Mouse (Mus musculus): Measurements from ENCODE around the gene Ubr2.

The Ubr2 gene

DNA sequence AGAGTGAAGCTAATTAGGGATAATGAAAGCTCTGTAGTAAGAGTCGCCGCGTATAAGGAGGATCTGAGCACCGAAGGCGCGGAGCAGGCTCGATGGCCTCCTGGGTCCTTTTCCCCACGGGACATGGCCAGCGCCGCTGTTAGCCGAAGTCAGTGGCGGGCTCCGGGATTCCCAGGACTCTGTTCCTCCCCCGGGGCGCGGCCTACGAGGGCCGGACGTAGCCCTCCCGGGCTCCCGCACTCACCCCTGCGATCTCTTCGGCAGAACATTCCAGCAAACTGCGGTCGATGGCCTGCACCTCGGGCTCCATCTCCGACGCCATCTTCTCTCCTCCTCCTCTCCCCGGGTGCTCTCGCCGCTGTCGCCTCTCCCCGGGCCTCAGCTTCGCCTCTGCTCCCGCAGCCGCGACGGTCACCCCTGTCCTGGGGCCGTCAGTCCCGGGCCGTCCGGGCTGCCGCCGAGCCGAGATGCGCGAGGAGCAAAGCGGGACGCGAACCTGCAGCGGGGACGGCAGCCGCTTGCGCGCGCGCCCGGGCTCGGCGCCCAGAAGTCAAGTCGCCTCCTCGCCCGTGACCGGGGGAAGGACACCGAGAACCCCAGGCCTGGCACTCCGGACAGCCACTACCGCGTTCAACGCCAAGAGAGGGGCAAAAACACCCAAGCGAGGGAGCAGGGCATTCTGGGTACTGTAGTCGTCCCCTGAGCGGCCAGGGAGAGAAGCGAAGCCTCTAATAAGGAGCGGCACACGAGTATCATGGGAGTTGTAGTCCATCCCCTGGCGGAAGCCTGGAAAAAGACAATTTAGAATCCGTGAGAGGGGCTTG is at the start of gene Ubr2:
Ubr2 (minus strand) TSS at position 659 of the 824 bp plus-strand sequence.
- DNase-seq: peak; percentile 90

DNA sequence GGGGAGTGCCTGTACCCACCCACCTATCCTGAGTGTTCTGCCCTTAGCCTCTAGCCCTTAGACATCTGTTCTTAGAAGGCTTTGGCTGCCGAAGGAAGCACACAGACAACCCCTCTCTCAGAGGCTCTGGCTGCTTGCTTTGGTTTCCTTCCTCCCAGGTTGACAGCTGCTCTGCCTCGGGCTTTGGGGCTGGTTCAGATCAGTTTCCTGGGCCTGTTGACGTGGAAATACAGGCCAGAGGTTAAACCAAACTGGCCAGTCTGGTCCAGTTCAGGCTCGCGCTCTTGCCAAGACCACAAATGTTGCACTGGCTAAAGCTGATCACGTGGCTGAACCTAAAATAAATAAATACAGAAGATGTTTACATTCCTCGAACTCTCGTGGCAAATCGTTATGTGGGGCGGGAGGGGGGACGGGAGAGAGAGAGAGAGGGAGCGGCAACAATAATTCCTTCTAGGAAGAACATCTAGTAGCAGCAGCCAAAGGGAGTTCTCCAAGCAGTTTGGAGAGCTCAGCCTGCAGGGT is 49.5 kb upstream of the Ubr2 start:
- DNase-seq: peak; percentile 63

DNA sequence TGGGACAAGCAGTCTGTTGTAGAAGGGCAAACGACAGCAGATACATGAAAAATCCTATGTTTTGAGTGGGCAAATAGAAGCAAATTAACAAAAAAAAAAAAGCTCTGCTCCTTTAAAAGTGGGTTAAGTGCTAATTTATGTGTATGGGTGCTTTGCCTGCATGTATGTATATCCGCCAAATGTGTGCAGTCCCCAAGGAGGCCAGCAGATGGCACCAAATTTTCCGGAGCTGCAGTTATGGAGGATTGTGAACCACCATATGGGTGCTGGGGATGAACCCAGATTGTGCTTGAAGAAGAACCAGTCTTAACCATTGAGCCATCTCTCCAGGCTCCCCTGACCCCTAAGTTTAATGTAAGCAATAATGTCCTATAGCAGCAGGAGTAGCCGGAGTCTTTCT is 47.6 kb upstream of the Ubr2 start:
- no peak for DNase-seq

DNA sequence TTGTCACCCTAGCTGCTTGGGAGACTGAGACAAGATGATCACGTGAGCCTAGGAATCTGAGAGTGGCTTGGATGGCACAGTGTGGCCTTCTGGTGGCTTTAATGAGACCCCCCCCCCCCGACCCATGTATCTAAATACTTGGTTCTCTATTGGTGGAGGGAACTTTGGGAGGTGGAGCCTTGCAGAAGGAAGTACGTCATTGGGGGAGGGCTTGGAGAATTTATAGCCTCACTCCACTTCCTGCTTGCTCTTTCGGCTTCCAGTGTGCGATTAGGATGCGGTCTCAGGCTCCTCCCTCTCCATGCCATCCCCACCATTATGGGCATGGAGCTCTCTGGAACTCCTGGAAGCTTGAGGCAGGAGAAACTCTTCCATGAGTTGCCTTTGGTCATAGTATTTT is 46.1 kb upstream of the Ubr2 start:
- DNase-seq: no peak

DNA sequence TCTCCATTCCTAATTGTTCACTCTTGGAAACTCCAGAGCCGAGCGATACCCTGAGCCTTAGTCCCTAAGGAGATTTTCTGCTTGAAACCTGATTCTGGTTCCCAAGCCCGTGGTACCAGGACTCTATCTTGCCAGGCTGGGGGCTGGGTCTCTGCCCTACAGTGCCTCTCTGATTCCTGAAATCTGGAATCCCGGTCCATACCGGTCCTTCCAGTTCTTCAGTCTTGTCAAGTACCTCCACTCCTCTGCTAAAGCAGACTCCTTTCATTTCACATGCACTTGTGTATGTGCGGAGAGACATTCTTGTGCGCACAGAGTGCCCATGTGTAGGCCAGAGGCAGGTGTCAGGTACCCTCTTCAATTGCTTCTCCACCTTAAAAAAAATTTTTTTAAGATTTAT is 44.8 kb upstream of the Ubr2 start:
- DNase-seq: no peak

DNA sequence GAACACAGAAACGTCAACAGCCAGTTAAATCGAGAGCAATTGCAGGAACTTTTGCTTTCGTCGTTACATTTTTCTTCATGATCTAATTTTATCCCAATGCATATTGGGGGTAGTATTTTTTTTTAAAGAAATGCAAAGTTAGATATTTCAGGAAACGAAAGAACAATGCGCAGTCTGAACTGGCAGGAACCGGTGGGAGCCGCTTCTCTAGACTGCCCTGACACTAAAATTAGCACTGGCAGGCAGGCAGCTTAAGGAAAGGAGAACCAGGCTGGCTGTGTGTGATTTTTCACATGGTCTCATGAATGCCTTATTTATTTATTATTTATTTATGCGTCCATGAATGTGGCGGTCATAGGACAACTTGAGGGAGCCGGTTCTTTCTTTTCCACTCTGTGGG is 44.3 kb upstream of the Ubr2 start:
- DNase-seq: no peak

DNA sequence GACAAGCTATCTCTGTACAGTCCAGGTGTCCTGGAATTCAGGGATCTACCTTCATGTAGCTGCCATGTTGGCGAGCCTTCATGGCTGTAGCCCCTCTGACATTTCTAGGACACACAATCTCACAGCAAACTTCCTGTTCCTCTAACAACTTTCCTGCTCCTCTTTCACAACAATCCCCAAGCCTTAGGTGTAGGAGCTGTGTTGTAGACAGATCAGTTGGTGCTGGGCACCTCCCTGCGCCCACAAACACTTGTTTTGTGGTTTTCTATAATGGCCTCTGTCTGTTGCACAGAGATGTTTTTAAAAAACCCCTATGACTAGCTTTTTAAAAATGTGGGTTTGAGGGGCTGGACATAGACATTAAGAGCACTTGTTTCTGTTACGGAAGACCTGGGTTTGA is 40.3 kb upstream of the Ubr2 start:
- no peak for DNase-seq

DNA sequence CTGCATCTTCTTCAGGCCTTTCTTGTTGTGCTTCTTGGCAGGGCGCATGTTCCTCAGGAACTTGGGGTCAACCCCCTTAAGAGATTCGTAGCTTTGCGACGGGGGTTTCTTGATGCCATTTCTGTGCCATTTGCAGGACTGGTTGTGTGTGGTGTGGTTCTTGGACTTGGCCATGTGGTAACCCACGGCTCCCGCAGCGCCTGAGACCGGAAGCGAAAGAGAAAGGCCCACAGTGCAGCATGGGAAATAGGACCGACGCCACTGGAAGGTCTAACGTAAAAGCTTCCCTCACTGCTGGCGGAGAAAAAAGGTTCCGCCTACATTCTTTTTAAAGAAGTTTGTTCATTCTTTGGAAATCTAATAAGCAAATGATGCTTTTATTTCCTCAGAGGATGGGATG is 32.5 kb upstream of the Ubr2 start:
- no peak for DNase-seq

DNA sequence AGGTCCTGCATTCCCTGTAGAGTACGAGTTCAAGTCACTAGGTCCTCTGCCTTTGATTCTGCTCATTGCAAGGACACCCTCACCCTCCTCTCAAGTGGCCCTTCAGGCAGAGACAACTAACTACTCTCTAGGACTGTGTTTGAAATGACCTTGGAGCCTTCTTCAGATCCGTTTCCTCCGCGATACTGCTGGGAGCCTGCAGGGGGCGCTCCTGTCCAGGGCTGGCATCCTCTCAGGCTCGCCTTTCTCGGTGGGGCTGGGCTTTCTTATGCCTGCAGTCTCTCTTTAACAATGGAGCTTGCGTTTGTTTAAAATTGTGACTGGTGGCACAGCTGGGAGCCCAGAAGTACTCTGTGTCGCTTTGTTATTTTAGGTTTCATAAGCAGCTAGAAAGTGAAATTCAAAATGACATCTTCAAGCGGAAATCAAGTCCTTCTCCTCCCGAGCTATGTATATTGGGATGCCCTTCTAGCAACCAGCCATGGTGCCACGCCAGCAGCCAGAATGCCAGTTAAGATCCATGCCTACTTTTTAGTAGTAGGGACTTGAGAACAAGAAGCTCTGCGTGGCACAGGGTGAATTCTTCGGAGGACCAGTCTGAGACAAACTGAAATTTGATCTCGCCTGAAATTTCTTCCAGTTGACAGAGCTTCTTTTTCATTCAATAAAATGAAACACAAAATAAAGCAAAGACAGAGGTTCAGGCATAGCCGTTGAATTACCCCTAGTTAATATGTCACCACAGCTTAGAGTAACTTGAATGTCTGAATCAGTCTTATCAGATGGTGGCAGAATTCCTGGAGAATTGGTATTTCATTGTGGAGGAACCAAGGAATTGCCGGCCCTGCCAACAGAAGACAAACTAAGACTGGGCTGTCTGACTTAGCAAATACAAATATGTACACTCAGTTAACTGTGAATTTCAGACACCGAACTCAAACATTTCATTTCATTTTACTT is 28.8 kb upstream of the Ubr2 start:
- peak; percentile 92 for DNase-seq

DNA sequence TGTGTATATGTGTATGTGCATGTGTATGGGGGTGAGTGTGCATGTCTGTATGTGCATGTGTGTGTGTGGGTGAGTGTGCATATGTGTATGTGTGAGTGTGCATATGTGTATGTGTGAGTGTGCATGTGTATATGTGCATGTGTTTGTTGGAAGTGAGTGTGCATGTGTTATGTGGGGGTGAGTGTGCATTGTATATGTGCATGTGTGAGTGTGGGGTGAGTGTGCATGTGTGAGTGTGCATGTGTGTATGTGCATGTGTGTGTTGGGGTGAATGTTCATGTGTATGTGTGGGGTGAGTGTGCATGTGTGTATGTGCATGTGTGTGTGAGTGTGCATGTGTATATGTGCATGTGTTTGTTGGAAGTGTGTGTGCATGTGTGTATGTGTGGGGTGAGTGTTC is 24.2 kb upstream of the Ubr2 start:
- no peak for DNase-seq

DNA sequence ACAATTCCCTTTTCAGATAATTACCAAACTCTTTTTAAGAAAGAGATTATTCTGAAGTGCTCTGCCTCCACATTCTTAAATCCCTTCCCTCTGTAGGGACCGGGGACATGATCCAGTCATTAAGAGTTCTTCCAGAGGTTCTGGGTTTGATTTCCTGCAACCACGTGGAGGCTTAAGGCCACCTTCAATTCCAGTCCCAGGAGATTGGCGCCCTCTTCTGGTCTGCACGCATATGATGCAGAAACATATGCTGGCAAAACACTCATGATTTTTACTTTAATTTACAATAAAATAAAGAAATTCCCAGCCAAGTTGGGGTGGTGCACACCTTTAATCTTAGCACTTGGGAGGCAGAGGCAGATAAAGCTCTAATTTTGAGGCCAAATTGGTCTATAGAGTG is 23.3 kb upstream of the Ubr2 start:
- peak; percentile 74 for DNase-seq

DNA sequence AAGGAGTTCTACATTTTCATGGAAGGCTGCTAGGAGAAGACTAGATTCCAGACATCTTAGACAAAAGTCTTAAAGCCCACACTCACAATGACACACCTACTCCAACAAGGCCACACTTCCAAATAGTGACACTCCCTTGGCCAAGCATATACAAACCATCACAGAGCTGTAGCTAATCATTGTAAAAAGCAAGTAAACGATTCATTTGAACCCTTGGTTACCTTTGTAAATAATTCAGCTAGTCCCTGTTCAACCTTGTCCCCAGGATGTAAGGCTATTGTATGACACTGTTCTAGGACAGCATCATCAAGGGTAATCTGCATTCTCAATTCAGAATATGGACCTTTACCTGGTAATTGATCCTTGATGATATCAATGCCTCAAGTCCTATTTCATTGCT is 14.4 kb upstream of the Ubr2 start:
- no peak for DNase-seq

DNA sequence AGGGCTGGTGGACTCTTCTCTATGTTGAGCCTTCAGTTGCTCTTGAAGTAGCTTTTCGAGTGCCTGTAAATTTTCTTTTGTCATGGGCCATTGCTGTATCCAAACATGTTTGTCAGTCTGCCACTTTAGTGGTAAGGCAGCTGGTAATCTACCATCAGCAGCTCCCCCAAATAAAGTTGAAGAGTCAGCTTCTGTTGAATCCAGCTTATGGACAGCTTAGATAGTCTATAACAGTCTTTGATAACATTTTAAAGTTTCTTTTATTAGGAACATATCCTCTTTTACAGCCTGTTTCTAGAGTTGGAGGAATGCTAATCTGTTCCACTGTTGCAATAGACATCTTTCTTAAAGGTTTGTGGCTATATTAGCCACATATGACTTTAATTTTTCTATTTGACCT is 13.0 kb upstream of the Ubr2 start:
- DNase-seq: no peak

DNA sequence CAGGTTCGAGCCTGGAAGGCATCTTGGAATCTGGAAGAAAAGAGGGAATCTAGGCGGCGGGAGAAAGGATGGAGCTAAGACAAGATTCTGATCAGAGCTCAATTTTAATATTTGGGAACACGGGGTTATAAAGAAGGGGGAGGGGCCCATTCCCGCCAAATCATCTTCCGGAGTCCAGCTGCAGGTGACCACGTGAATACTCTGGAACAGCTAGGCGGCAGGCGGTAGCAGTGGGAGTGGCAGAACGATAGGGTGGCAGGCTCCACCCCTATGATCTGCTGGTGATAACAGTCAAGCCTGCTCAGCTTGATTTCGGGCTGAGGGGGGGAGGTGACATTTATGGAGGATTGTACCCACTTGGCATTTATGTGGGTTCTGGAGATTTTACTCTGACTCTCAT is 2.5 kb upstream of the Ubr2 start:
- DNase-seq: no peak

DNA sequence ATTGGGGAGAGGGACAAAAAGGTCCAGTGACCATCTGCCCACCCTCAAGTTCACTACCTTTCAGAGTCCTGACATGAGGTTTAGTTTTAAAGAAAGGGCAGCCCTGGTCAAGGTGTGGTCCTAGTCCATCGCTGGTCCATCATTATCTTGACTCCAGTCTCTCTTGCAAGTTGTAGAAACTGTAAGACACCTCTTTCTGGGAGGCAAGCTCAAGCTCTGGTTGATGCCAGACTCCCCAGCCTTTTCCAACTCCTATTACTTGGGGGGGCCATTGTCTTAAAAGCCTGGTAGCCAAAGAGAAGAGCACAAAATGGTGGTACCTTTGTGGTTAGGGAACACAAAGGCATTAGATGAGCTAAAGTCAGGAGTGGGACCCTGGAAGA is 1.3 kb upstream of the Ubr2 start:
- no peak for DNase-seq

DNA sequence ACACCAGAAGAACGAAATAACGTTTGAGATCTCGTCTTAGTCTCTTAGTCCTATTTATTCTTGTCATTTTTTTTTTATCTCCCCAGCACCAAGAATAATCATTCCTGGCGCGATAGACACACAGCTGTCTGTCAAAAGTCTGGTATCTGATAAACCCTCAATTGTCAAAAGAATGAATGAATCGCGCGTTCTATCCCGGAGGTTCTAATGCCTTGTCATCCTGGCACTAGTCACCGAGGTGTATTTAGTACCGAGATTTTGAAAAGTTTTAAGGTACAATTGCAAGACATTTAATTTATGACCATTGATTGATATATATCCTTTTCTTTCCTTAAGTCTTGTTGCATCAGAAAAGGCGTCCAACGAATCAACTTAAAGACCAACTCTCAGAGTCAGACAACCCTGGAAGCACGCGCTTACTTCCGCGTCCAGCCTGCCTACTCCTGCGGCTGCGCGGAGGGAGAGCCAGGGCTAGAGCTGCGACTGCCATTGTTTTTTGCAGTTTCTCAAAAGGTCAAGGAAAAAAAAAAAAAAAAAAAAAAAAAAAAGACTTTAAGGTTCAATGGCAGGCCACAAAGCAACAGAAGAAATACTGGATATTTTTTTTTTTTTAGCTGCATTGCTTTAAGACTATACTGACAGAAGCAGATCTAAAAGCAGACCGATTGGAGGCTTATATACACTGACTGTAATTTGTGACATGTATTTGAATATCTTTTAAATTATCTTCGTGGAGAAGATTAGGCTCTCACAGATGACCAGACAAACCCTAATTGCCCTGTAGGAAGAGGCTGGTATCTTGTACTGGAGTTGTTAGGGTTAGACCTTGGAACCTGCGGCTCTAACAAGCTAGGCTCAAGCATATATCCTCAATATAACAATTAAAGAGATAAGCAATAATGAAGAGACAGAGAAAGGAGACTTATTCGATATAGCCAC is 635 bp upstream of the Ubr2 start:
- DNase-seq: peak; percentile 67

DNA sequence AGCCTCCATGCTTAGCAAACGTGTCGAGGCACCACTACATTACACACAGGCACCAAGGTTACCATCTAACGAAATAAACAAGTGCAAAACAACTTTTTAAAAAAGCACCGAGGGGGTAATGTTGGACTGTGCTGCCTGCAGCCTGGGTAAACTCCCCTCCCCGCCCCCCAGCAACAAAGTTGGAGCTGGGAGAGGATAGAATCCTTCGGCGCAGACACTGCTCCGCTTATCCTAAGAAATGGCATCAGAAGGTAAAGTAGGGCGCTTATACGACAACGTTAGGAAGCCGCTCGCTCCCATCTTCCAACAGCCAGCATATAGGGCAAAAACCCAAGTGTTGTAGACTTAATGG is 834 bp downstream of the Ubr2 start:
- no peak for DNase-seq

DNA sequence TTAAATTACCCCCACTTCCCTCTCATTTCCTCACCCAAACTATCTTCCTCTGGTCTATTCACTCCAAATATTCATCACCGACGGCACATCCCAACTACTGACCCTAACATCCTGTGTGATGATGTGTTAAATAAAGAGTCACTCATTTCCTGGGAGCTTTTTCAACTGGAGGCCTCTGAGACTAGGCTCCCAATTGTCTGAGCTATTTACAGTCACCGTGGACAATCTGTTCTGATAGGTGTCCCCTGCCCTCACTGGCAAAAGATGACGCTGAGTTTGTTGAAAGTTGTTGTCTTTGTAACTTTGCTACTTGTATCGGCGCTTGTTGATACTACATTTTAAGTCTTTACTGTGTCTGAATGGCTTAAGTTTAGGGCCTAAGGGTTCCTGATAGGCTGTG is 1.3 kb downstream of the Ubr2 start:
- DNase-seq: no peak

DNA sequence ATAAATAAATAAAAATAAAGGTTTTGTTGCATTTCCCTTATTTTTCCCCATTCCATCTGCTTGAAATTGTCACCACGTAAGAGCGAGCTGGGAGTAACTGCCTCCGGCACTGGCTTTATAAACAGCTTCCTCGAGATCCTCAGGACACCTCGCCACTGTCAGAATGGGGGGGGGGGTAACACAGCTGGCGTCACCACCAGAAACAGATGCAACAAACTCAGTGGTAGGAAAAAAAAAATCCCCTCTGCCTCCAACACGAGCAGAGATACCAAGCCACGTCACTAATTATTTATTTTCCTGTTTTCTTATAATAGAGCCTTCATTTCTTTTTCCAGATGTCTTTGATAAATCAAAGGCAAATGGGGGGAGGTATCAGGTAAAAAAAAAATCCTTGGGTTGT is 1.9 kb downstream of the Ubr2 start:
- no peak for DNase-seq

DNA sequence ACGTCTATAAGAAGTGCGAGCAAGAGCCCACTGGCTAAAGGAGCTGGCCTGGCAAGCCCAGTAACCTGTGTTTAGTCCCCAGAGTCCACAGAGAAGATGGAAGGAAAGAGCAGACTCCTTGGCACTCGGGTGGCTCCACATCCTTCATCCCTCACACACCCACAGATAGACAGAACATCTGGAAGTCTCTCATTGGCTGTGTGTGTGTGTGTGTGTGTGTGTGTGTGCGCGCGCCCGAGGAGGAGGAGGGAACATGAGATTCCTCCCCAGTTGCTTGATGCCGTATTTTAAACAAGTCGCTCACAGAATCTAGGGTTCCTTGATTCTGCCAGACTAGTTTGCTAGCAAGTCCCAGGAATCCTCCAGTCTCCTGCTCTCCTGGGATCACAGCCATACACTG is 3.6 kb downstream of the Ubr2 start:
- no peak for DNase-seq

DNA sequence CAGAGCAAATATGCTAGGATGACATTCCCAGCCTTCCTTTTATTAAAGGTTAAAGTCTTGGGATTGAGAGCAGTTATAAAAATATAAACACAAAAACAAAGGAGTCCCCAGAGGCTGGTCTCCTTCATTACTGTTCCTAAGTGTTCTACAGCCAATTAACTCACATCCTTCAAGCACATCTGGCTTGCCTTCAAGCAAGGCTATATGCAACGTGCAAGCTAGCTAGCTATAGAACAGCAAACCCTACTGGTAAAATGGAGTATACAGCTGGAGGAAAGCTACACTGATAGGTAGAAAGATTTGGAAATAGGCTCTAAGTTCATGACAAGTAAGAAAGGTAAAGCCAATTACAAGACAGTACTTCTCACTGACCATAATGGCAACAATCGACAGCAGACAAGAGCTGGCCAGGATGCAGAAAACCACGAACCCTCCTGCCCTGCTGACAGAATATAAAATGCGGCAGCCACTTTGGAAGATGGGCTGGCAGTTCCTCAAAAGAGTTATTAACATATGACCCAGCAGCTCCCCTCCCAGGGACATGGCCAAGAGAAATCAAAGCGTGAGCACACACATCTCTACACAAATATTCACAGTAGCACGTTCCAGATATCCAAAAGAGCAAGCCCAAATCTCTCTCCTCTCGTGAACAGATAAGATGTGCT is 4.5 kb downstream of the Ubr2 start:
- no peak for DNase-seq

DNA sequence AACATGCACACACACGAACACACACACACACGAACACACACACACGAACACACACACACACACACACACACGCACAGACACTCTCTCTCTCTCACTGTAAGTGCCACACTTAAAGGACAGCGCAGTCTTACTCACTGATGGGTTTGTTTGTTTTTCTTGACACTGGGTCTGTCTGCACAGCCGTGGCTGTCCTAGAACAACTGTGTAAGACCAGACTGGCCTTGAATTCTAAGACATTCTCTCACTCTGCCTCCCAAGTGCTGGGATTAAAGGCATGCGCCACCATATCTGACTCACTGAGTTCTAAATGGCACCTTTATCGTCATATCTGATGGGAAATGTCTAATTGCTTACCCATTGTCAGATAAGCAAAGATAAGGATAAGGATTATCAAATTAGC is 7.1 kb downstream of the Ubr2 start:
- no peak for DNase-seq
